Mouse (Mus musculus): ENCODE data around the gene Xkr7. TPM values are rescaled to one million over a fixed set of nuclear protein-coding genes. Genes with fewer than 3 reads are reported as not detected.

Xkr7 gene
- polyA plus RNA-seq, 1 experiment from 2014 or later: 0.06 TPM

GRCm38 (mm10) chr2:153063394-153063793, 31.7 kb downstream of the Xkr7 start:
- no peak overlapping the region for H3K4me2 ChIP-seq (ENCODE audit: low read depth, low read length)
- ATAC-seq: no peak
- whole genome bisulfite sequencing: 51% methylated on average over 3 of the region's 3 CpGs
- H3K4me3 ChIP-seq (ENCODE audit: low read length): no peak overlapping the region
- H3K9me3 ChIP-seq (ENCODE audit: control insufficient read depth, low read length): no peaks in the 10 kb centered on the region
- H3K27me3 ChIP-seq (replicated peaks; ENCODE audit: control insufficient read depth, insufficient read depth, low read length): peaks cover 8% of the 10 kb centered on the region
- no peak overlapping the region for H3K27ac ChIP-seq (ENCODE audit: low read length)
- no peak overlapping the region for H3K9ac ChIP-seq (ENCODE audit: low read depth, low read length)
- no peaks in the 10 kb centered on the region for H3K36me3 ChIP-seq (ENCODE audit: control insufficient read depth, insufficient read depth, low read length)
- H3K4me1 ChIP-seq (ENCODE audit: control insufficient read depth, insufficient read depth, low read length): no peaks in the 10 kb centered on the region

GRCm38 (mm10) chr2:153064190-153064970, 32.7 kb downstream of the Xkr7 start:
- 75% methylated on average over 9 of the region's 9 CpGs for WGBS
- no peak for ATAC-seq
- Histone ChIP-seq H3K9me3 (ENCODE audit: control insufficient read depth, low read length) (no peaks in the 10 kb centered on the region), H3K27me3 (replicated peaks; ENCODE audit: control insufficient read depth, insufficient read depth, low read length) (peaks cover 11% of the 10 kb centered on the region), H3K4me1 (ENCODE audit: control insufficient read depth, insufficient read depth, low read length) (no peaks in the 10 kb centered on the region), H3K9ac (ENCODE audit: low read depth, low read length) (no peak overlapping the region), H3K4me3 (ENCODE audit: low read length) (no peak overlapping the region), H3K4me2 (ENCODE audit: low read depth, low read length) (no peak overlapping the region), H3K36me3 (ENCODE audit: control insufficient read depth, insufficient read depth, low read length) (no peaks in the 10 kb centered on the region), H3K27ac (ENCODE audit: low read length) (no peak overlapping the region)

GRCm38 (mm10) chr2:153065747-153066508, 34.3 kb downstream of the Xkr7 start, which contains the start of gene Ccm2l:
Ccm2l (plus strand) TSS chr2:153065955.
- no peaks in the 10 kb centered on the region for H3K36me3 ChIP-seq (ENCODE audit: control insufficient read depth, insufficient read depth, low read length)
- no peaks in the 10 kb centered on the region for H3K9me3 ChIP-seq (ENCODE audit: control insufficient read depth, low read length)
- WGBS: 41% methylated on average over 12 of the region's 12 CpGs
- no peak within 1 kb of the TSS for H3K4me2 ChIP-seq (ENCODE audit: low read depth, low read length)
- ATAC-seq: no peak
- H3K4me1 ChIP-seq (ENCODE audit: control insufficient read depth, insufficient read depth, low read length): no peaks in the 10 kb centered on the region
- no peak within 1 kb of the TSS for H3K4me3 ChIP-seq (ENCODE audit: low read length)
- peaks cover 26% of the 10 kb centered on the region for H3K27me3 ChIP-seq (replicated peaks; ENCODE audit: control insufficient read depth, insufficient read depth, low read length)
- no peak within 1 kb of the TSS for H3K9ac ChIP-seq (ENCODE audit: low read depth, low read length)
- no peak within 1 kb of the TSS for H3K27ac ChIP-seq (ENCODE audit: low read length)

- H3K4me2 ChIP-seq (ENCODE audit: low read depth, low read length): no peak overlapping the region
- no peak overlapping the region for H3K27ac ChIP-seq (ENCODE audit: low read length)
- no peaks in the 10 kb centered on the region for H3K9me3 ChIP-seq (ENCODE audit: control insufficient read depth, low read length)
- H3K4me1 ChIP-seq (ENCODE audit: control insufficient read depth, insufficient read depth, low read length): peaks cover 7% of the 10 kb centered on the region; the same call in 1 of the 2 replicates
- no peak overlapping the region for H3K9ac ChIP-seq (ENCODE audit: low read depth, low read length)
- no peak overlapping the region for H3K4me3 ChIP-seq (ENCODE audit: low read length)
- H3K27me3 ChIP-seq (replicated peaks; ENCODE audit: control insufficient read depth, insufficient read depth, low read length): peaks cover 36% of the 10 kb centered on the region
- H3K36me3 ChIP-seq (ENCODE audit: control insufficient read depth, insufficient read depth, low read length): no peaks in the 10 kb centered on the region
- ATAC-seq: no peak
- WGBS: 42% methylated on average over 6 of the region's 6 CpGs
Observed at GRCm38 (mm10) chr2:153066991-153067390, 35.3 kb downstream of the Xkr7 start.

- H3K36me3 ChIP-seq (ENCODE audit: control insufficient read depth, insufficient read depth, low read length): no peaks in the 10 kb centered on the region
- no peak overlapping the region for H3K4me3 ChIP-seq (ENCODE audit: low read length)
- H3K4me2 ChIP-seq (ENCODE audit: low read depth, low read length): no peak overlapping the region
- H3K4me1 ChIP-seq (ENCODE audit: control insufficient read depth, insufficient read depth, low read length): peaks cover 8% of the 10 kb centered on the region; the same call in 1 of the 2 replicates
- H3K9ac ChIP-seq (ENCODE audit: low read depth, low read length): no peak overlapping the region
- 13% methylated on average over 23 of the region's 23 CpGs for WGBS
- peaks cover 54% of the 10 kb centered on the region for H3K27me3 ChIP-seq (replicated peaks; ENCODE audit: control insufficient read depth, insufficient read depth, low read length)
- H3K27ac ChIP-seq (ENCODE audit: low read length): no peak overlapping the region
- ATAC-seq: no peak
- no peaks in the 10 kb centered on the region for H3K9me3 ChIP-seq (ENCODE audit: control insufficient read depth, low read length)
Observed at GRCm38 (mm10) chr2:153070762-153071490, 39.3 kb downstream of the Xkr7 start.

GRCm38 (mm10) chr2:153071491-153072184, 40.0 kb downstream of the Xkr7 start:
- WGBS: 7% methylated on average over 62 of the region's 67 CpGs
- no peaks in the 10 kb centered on the region for H3K9me3 ChIP-seq (ENCODE audit: control insufficient read depth, low read length)
- H3K4me3 ChIP-seq (ENCODE audit: low read length): peak overlapping the region; percentile 38
- peaks cover 54% of the 10 kb centered on the region for H3K27me3 ChIP-seq (replicated peaks; ENCODE audit: control insufficient read depth, insufficient read depth, low read length)
- no peak overlapping the region for H3K27ac ChIP-seq (ENCODE audit: low read length)
- peaks cover 8% of the 10 kb centered on the region; the same call in 1 of the 2 replicates for H3K4me1 ChIP-seq (ENCODE audit: control insufficient read depth, insufficient read depth, low read length)
- ATAC-seq: no peak
- peak overlapping the region; percentile 51; the same call in 1 of the 2 replicates for H3K9ac ChIP-seq (ENCODE audit: low read depth, low read length)
- H3K4me2 ChIP-seq (ENCODE audit: low read depth, low read length): peak overlapping the region; percentile 62
- H3K36me3 ChIP-seq (ENCODE audit: control insufficient read depth, insufficient read depth, low read length): no peaks in the 10 kb centered on the region

- H3K27ac ChIP-seq (ENCODE audit: low read length): no peak overlapping the region
- no peak for ATAC-seq
- peaks cover 41% of the 10 kb centered on the region for H3K27me3 ChIP-seq (replicated peaks; ENCODE audit: control insufficient read depth, insufficient read depth, low read length)
- H3K9me3 ChIP-seq (ENCODE audit: control insufficient read depth, low read length): no peaks in the 10 kb centered on the region
- H3K4me2 ChIP-seq (ENCODE audit: low read depth, low read length): no peak overlapping the region
- H3K4me3 ChIP-seq (ENCODE audit: low read length): no peak overlapping the region
- no peak overlapping the region for H3K9ac ChIP-seq (ENCODE audit: low read depth, low read length)
- WGBS: 85% methylated on average over 10 of the region's 10 CpGs
- peaks cover 8% of the 10 kb centered on the region; the same call in 1 of the 2 replicates for H3K4me1 ChIP-seq (ENCODE audit: control insufficient read depth, insufficient read depth, low read length)
- no peaks in the 10 kb centered on the region for H3K36me3 ChIP-seq (ENCODE audit: control insufficient read depth, insufficient read depth, low read length)
Observed at GRCm38 (mm10) chr2:153074651-153075050, 43.0 kb downstream of the Xkr7 start.

GRCm38 (mm10) chr2:153075961-153076360, 44.3 kb downstream of the Xkr7 start:
- H3K36me3 ChIP-seq (ENCODE audit: control insufficient read depth, insufficient read depth, low read length): no peaks in the 10 kb centered on the region
- ATAC-seq: no peak
- H3K4me1 ChIP-seq (ENCODE audit: control insufficient read depth, insufficient read depth, low read length): peaks cover 8% of the 10 kb centered on the region; the same call in 1 of the 2 replicates
- no peak overlapping the region for H3K4me2 ChIP-seq (ENCODE audit: low read depth, low read length)
- 63% methylated on average over 2 of the region's 2 CpGs for WGBS
- H3K9ac ChIP-seq (ENCODE audit: low read depth, low read length): no peak overlapping the region
- H3K9me3 ChIP-seq (ENCODE audit: control insufficient read depth, low read length): no peaks in the 10 kb centered on the region
- H3K4me3 ChIP-seq (ENCODE audit: low read length): no peak overlapping the region
- peaks cover 28% of the 10 kb centered on the region for H3K27me3 ChIP-seq (replicated peaks; ENCODE audit: control insufficient read depth, insufficient read depth, low read length)
- no peak overlapping the region for H3K27ac ChIP-seq (ENCODE audit: low read length)
